Mouse (Mus musculus): ENCODE measurements around the gene Ybx3.

Ybx3 gene

DNA sequence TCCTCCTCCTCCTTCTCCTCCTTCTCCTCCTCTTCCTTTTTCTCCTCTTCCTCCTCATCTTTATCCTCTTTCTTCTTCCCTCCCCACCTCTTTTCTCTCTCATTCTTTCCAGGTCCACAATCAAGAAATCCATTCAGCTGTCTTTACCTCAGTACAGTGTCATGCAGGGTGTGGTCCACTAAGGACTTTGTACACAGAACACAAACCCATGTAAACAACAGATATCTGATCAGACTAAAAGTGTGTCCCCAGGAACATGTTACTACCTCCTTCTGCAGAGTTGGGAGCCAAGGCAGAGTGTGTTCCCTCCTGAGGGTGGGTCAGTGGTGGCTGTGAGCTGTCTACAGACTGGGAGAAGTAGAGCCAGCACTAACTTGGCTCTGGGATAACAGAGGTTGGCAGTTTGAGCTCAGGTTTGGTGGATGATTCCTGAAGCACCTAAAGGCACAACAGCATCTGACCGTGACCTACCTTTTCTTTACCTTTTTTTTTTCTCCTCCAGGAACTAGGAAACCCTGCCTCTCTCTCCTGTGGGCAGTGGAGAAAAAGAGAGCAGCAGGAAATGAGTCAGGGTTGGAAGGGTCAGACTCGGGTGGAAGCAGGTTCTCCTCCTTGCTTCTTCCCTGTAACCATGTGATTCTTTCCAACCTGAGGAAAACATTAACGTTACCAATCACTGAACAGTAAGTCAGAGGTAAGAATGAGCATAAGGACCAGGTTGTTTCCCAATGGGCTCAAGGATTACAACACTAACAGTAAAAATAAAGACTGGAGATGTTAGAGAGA, 66.2 kb downstream of the Ybx3 start:
- DNase-seq, result no peak

GRCm38 (mm10) chr6:131316155-131317101, 71.8 kb downstream of the Ybx3 start:
- no peak for DNase-seq

Data from thymus, adult 18-20 months (tissue).